Mouse (Mus musculus) erythroblast, embryonic 14.5 days (primary cell): ENCODE data around the gene Fgfr4. TPM values are rescaled to one million over a fixed set of nuclear protein-coding genes. Genes with fewer than 3 reads are reported as not detected.
A peak's percentile ranks its signal among the peaks of the same experiment; 100 is the strongest.
"Not testable (repeated sequence)": the region's sequence is repeated elsewhere in the genome, so short reads cannot be mapped to it uniquely, and the experiment has no call there.

Experiments used
- H3K27me3 ChIP-seq: 2 replicates; pipeline ENCODE4 v1.6.1; 2012; ENCODE audit warnings: inconsistent platforms; ENCODE audit not compliant: control insufficient read depth
- H3K36me3 ChIP-seq: 2 replicates; pipeline ENCODE4 v1.6.1; 2012; ENCODE audit warnings: mild to moderate bottlenecking, inconsistent platforms; ENCODE audit not compliant: control insufficient read depth
- H3K4me1 ChIP-seq: 2 replicates; pipeline ENCODE4 v1.6.1; 2012; ENCODE audit warnings: inconsistent platforms; ENCODE audit not compliant: control insufficient read depth
- H3K4me3 ChIP-seq: replicated peaks from 2 replicates; pipeline ENCODE3; 2012; ENCODE audit warnings: moderate library complexity, mild to moderate bottlenecking, inconsistent platforms
- H3K9me3 ChIP-seq: 2 replicates; pipeline ENCODE4 v1.6.1; 2012; ENCODE audit warnings: low read length, inconsistent platforms, mixed read lengths; ENCODE audit not compliant: control insufficient read depth
- GATA1 ChIP-seq: IDR thresholded peaks from 2 replicates; pipeline ENCODE4 v1.6.1; 2012; ENCODE audit warnings: low read length, inconsistent platforms, mixed read lengths
- TAL1 ChIP-seq: IDR thresholded peaks from 3 replicates; pipeline ENCODE4 v1.6.1; 2012; ENCODE audit warnings: low read length, inconsistent platforms, mixed read lengths
- polyA plus RNA-seq: library from polyadenylated mRNA; stranded (reverse); fragments of >175 nt; gene quantifications from 2 replicates; pipeline ENCODE4 v1.2.3, GENCODE M21; 2012

The Fgfr4 gene
- polyA plus RNA-seq, 1 experiment: 0.07 TPM

DNA sequence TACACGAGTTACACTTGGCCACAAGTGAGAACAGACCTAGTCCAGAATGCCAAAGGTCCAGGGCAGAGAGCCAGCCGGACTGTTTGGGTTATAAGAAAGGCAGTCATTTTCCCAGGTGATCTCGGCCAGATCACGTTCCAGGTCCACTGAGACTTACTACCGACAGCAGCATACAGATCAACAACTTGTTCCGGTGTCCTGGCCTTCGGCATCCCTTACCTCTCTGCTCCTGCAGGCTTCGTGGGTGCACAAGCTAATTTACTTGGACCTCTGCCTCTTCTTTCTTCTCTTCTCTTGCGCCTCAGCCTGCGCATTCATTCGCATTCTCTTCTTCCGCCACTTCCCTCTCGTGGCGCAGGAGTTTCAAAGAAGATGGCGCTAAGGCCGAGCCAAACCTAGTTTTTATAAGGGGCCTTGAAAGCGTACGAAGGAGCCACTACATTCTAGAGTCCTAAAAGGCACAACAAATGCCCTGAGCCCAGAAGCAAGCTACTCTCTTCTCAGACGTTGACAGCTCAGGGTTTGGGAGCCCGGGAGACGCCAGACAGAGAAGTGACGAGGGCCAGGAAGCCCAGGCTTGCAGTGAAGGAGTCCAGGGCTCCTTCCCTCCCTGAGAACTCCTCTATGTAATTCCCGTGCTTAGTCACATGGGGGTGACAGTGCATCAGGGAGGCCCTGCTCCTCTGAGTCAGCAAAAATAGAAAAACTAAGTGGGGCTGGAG is 29.9 kb downstream of the Fgfr4 start:
- peak overlapping the region; percentile 50 for H3K4me3 ChIP-seq

GRCm38 (mm10) chr13:55183382-55183781 is 30.9 kb downstream of the Fgfr4 start:
- TF ChIP-seq TAL1: no peak
- TF ChIP-seq GATA1: no peak
- no peak overlapping the region for H3K4me3 ChIP-seq
- H3K9me3 ChIP-seq: peaks cover 7% of the 10 kb centered on the region
- no peaks in the 10 kb centered on the region for H3K27me3 ChIP-seq
- H3K4me1 ChIP-seq: peaks cover 23% of the 10 kb centered on the region
- H3K36me3 ChIP-seq: no peaks in the 10 kb centered on the region; the same call in 1 of the 2 replicates

More for the DNA sequence above, 29.9 kb downstream of the Fgfr4 start:
- Histone ChIP-seq H3K4me1 (peaks cover 23% of the 10 kb centered on the region), H3K27me3 (no peaks in the 10 kb centered on the region), H3K36me3 (no peaks in the 10 kb centered on the region; the same call in 1 of the 2 replicates), H3K9me3 (peaks cover 7% of the 10 kb centered on the region)
- TF ChIP-seq TAL1 (no peak), GATA1 (no peak)

GRCm38 (mm10) chr13:55187062-55187461 is 34.6 kb downstream of the Fgfr4 start:
- not testable (repeated sequence) for H3K9me3 ChIP-seq, H3K36me3 ChIP-seq, H3K27me3 ChIP-seq, H3K4me3 ChIP-seq
- peaks cover 39% of the 10 kb centered on the region for H3K4me1 ChIP-seq

GRCm38 (mm10) chr13:55189531-55190107 is 37.2 kb downstream of the Fgfr4 start:
- H3K27me3 ChIP-seq: no peaks in the 10 kb centered on the region
- no peaks in the 10 kb centered on the region for H3K9me3 ChIP-seq
- peak; percentile 45; the same call in 1 of the 2 replicates for TF ChIP-seq GATA1
- TF ChIP-seq TAL1: no peak
- H3K4me3 ChIP-seq: peak overlapping the region; percentile 70
- no peaks in the 10 kb centered on the region for H3K36me3 ChIP-seq
- H3K4me1 ChIP-seq: peaks cover 26% of the 10 kb centered on the region

DNA sequence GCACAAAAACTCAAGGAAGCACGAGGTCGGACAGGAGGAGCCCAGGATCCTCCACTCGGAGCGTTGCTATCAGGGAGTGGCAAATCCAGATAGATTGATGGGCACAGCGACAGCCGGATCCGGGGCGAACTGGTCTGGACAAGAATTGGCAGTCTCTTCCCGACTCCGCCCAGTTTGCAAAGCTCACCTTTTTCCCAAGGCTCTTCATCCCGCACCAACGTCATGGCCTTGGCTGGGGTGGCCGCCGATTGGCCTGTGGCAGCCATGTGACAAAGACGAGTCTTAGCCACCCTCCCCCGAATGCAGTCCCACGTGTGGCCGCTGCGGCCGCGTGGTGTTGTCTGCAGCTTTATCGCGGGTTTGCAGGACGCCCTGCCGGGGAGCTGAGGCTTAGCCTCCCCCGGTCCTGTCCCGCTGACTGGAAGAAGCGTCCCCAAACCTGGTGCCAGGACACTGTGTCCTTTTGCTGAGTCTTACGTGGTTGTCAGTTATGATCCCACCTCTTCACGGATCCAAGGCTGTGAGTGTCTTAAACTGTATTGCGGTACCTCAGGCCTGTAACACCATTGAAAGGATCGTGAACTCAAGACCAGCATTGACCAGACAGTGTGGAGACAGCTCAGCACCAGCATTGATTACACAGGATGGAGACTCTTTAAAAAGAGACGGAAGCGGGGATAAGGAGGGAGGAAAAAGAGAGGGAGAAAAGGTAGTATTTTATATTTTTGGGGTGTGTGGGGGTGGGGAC is 37.9 kb downstream of the Fgfr4 start:
- H3K4me3 ChIP-seq: peak overlapping the region; percentile 70
- TF ChIP-seq TAL1 (peak; percentile 76), GATA1 (no peak; the same call in 1 of the 2 replicates)
- peaks cover 26% of the 10 kb centered on the region for H3K4me1 ChIP-seq
- no peaks in the 10 kb centered on the region for H3K27me3 ChIP-seq
- no peaks in the 10 kb centered on the region for H3K9me3 ChIP-seq
- H3K36me3 ChIP-seq: no peaks in the 10 kb centered on the region

- Histone ChIP-seq H3K9me3 (no peaks in the 10 kb centered on the region), H3K4me1 (peaks cover 26% of the 10 kb centered on the region), H3K27me3 (no peaks in the 10 kb centered on the region), H3K4me3 (no peak overlapping the region), H3K36me3 (no peaks in the 10 kb centered on the region)
- TF ChIP-seq GATA1 (no peak), TAL1 (no peak)
Measured at GRCm38 (mm10) chr13:55191535-55191934, 39.1 kb downstream of the Fgfr4 start.

GRCm38 (mm10) chr13:55202758-55203157 is 50.3 kb downstream of the Fgfr4 start:
- not testable (repeated sequence) for H3K4me3 ChIP-seq, H3K36me3 ChIP-seq, H3K27me3 ChIP-seq, H3K4me1 ChIP-seq, H3K9me3 ChIP-seq

- H3K4me3 ChIP-seq: no peak overlapping the region
- no peaks in the 10 kb centered on the region for H3K27me3 ChIP-seq
- TF ChIP-seq GATA1 (no peak), TAL1 (no peak)
- H3K36me3 ChIP-seq: no peaks in the 10 kb centered on the region
- H3K4me1 ChIP-seq: peaks cover 4% of the 10 kb centered on the region
- H3K9me3 ChIP-seq: no peaks in the 10 kb centered on the region
Measured at GRCm38 (mm10) chr13:55203740-55204139, 51.3 kb downstream of the Fgfr4 start.

DNA sequence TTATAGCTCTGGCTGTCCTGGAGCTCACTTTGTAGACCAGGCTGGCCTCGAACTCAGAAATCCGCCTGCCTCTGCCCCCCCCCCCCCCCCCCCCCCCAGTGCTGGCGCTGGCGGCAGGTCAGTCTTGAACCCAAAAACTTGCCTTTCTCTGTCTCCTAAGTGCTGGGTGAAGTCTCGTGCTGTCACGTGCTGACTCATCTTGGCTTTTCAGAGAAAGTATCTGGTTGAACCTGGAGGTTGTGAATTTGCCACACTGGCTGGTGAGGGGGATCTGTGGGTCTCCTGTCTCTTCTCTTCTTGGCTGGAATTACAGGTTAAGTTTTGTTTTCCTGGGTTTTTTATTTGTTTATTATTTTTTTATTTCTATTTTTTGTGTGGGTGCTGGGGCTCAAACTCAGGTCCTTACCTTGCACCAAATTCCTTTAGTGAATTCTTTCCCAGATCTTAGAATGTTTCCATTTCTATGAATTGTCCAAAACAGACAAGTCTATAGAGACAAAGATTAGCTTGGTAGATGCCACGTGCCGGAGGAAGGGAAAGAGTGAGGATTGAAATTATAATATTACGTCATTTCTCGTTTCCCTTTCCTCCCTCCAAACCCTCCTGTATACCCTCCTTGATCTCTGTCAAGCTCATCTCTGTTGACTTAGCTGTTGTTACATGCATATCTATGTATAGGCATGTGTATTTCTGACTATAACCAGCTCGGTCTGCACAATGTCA is 52.4 kb downstream of the Fgfr4 start:
- Histone ChIP-seq H3K4me3 (no peak overlapping the region), H3K4me1 (peaks cover 15% of the 10 kb centered on the region), H3K27me3 (no peaks in the 10 kb centered on the region), H3K36me3 (no peaks in the 10 kb centered on the region), H3K9me3 (peaks cover under 1% of the 10 kb centered on the region)
- TF ChIP-seq TAL1: no peak
- TF ChIP-seq GATA1: no peak
